In genomic region chrX:78434357-78434756, GRCm38 (mm10) we compare ENCODE assay signal across 19 mouse cellular contexts.
A peak's percentile ranks its signal among the peaks of the same experiment; 100 is the strongest.
DNase-seq lines count a peak whose midpoint lies in the region; ATAC-seq and TF ChIP-seq lines count a peak whose summit lies in the region.
"Had no signal": no experiment of that assay in that cellular context is flagged by ENCODE, and none has a peak within 500 bp of the region (broad histone marks: within the 10 kb centered on the region; RNA-seq: fewer than 3 reads in every experiment).

No protein-coding gene starts in this region.

- no peaks in the 10 kb centered on the region for H3K36me3 ChIP-seq in forebrain, postnatal 0 days (ENCODE audit: insufficient read depth)
- H3K36me3 ChIP-seq in forebrain, embryonic 13.5 days (ENCODE audit: poor library complexity, severe bottlenecking) = no peaks in the 10 kb centered on the region
- no peaks in the 10 kb centered on the region for H3K36me3 ChIP-seq in hindbrain, postnatal 0 days (ENCODE audit: insufficient read depth, low read length)
- no peaks in the 10 kb centered on the region for H3K36me3 ChIP-seq in hindbrain, embryonic 10.5 days
- H3K36me3 ChIP-seq in heart, postnatal 0 days (replicated peaks; ENCODE audit: control insufficient read depth, insufficient read depth, low read length) = no peaks in the 10 kb centered on the region
- H3K36me3 ChIP-seq: embryonic facial prominence, embryonic 10.5 days; limb, embryonic 12.5 days; liver, embryonic 13.5 days; midbrain, embryonic 12.5 days; neural tube, embryonic 15.5 days had no signal

- no peak for TF ChIP-seq EP300 in heart, postnatal 0 days (IDR thresholded peaks at IDR 0.05; ENCODE audit: low read depth)

- peak; percentile 53 for ATAC-seq in forebrain, postnatal 0 days
- ATAC-seq in forebrain, embryonic 13.5 days = no peak
- ATAC-seq in hindbrain, postnatal 0 days = peak; percentile 75
- ATAC-seq in heart, postnatal 0 days (ENCODE audit: insufficient read depth, low read depth) = peak; percentile 44; the same call in 1 of the 2 replicates

- H3K27ac ChIP-seq in forebrain, postnatal 0 days (ENCODE audit: low read depth, low read length) = no peak overlapping the region
- no peak overlapping the region for H3K27ac ChIP-seq in forebrain, embryonic 13.5 days
- H3K27ac ChIP-seq in hindbrain, postnatal 0 days = no peak overlapping the region
- H3K27ac ChIP-seq in hindbrain, embryonic 10.5 days = no peak overlapping the region
- H3K27ac ChIP-seq in heart, postnatal 0 days (ENCODE audit: low read depth) = no peak overlapping the region
- H3K27ac ChIP-seq: embryonic facial prominence, embryonic 10.5 days; left cerebral cortex, adult 2 months; limb, embryonic 12.5 days; liver, embryonic 13.5 days; midbrain, embryonic 12.5 days; neural tube, embryonic 15.5 days had no signal

- no peak overlapping the region for H3K4me2 ChIP-seq in forebrain, postnatal 0 days (ENCODE audit: low read depth)
- H3K4me2 ChIP-seq in forebrain, embryonic 13.5 days = no peak overlapping the region
- no peak overlapping the region for H3K4me2 ChIP-seq in hindbrain, postnatal 0 days (ENCODE audit: low read depth, low read length)
- H3K4me2 ChIP-seq in heart, postnatal 0 days (ENCODE audit: low read depth, low read length) = no peak overlapping the region
- H3K4me2 ChIP-seq: limb, embryonic 12.5 days; liver, embryonic 13.5 days; midbrain, embryonic 12.5 days; neural tube, embryonic 15.5 days had no signal

- no peak for TF ChIP-seq CTCF in forebrain, postnatal 0 days (IDR thresholded peaks at IDR 0.05; ENCODE audit: low read depth)
- no peak for TF ChIP-seq CTCF in hindbrain, postnatal 0 days (IDR thresholded peaks at IDR 0.05; ENCODE audit: low read depth)
- TF ChIP-seq CTCF in heart, postnatal 0 days (IDR thresholded peaks at IDR 0.05; ENCODE audit: low read depth) = no peak

- DNase-seq in forebrain, postnatal 0 days = peak; percentile 13
- peak; percentile 56 for DNase-seq in hindbrain, postnatal 0 days (ENCODE audit: low spot score)
- DNase-seq in hindbrain, embryonic 10.5 days (ENCODE audit: low spot score) = no peak
- DNase-seq in adipocyte (ENCODE audit: low spot score) = peak; percentile 23
- no peak for DNase-seq in heart, postnatal 0 days (ENCODE audit: low spot score)
- no peak for DNase-seq in frontal cortex, postnatal 10 days (ENCODE audit: low spot score in 2 of 2)
- DNase-seq in thymus, postnatal 14 days = no peak
- DNase-seq: cerebellum, postnatal 36 days; gastrocnemius, postnatal 10 days; kidney, adult 9 months; kidney, postnatal 36 days; liver, embryonic 13.5 days had no signal

- H3K9ac ChIP-seq in forebrain, postnatal 0 days = no peak overlapping the region
- H3K9ac ChIP-seq in forebrain, embryonic 13.5 days = no peak overlapping the region
- no peak overlapping the region for H3K9ac ChIP-seq in hindbrain, postnatal 0 days (replicated peaks; ENCODE audit: low read length)
- no peak overlapping the region for H3K9ac ChIP-seq in heart, postnatal 0 days (replicated peaks; ENCODE audit: low read depth, low read length)
- H3K9ac ChIP-seq: limb, embryonic 12.5 days; liver, embryonic 13.5 days; midbrain, embryonic 12.5 days; neural tube, embryonic 15.5 days had no signal

- WGBS in forebrain, postnatal 0 days = 63% methylated on average over 6 of the region's 6 CpGs
- 94% methylated on average over 5 of the region's 6 CpGs for WGBS in forebrain, embryonic 13.5 days
- WGBS in hindbrain, postnatal 0 days = 59% methylated on average over 6 of the region's 6 CpGs
- WGBS in hindbrain, embryonic 10.5 days = 85% methylated on average over 6 of the region's 6 CpGs
- 63% methylated on average over 6 of the region's 6 CpGs for WGBS in heart, postnatal 0 days

- no peak overlapping the region for H3K4me3 ChIP-seq in forebrain, postnatal 0 days (ENCODE audit: low read depth, low read length)
- no peak overlapping the region for H3K4me3 ChIP-seq in forebrain, embryonic 13.5 days
- no peak overlapping the region for H3K4me3 ChIP-seq in hindbrain, postnatal 0 days (ENCODE audit: low read length)
- no peak overlapping the region for H3K4me3 ChIP-seq in hindbrain, embryonic 10.5 days
- H3K4me3 ChIP-seq in heart, postnatal 0 days (ENCODE audit: low read depth, low read length) = no peak overlapping the region
- H3K4me3 ChIP-seq: embryonic facial prominence, embryonic 10.5 days; left cerebral cortex, adult 2 months; limb, embryonic 12.5 days; liver, embryonic 13.5 days; midbrain, embryonic 12.5 days; myocyte; neural tube, embryonic 15.5 days had no signal

- H3K9me3 ChIP-seq in forebrain, postnatal 0 days (ENCODE audit: low read length) = no peaks in the 10 kb centered on the region
- H3K9me3 ChIP-seq in forebrain, embryonic 13.5 days (replicated peaks) = no peaks in the 10 kb centered on the region
- H3K9me3 ChIP-seq in hindbrain, postnatal 0 days (ENCODE audit: low read length) = no peaks in the 10 kb centered on the region
- H3K9me3 ChIP-seq in hindbrain, embryonic 10.5 days = no peaks in the 10 kb centered on the region
- H3K9me3 ChIP-seq in heart, postnatal 0 days (replicated peaks; ENCODE audit: control insufficient read depth, low read length) = no peaks in the 10 kb centered on the region
- H3K9me3 ChIP-seq: embryonic facial prominence, embryonic 10.5 days; limb, embryonic 12.5 days; liver, embryonic 13.5 days; midbrain, embryonic 12.5 days; neural tube, embryonic 15.5 days had no signal

- no peaks in the 10 kb centered on the region for H3K27me3 ChIP-seq in forebrain, postnatal 0 days (ENCODE audit: insufficient read depth, low read length)
- no peaks in the 10 kb centered on the region for H3K27me3 ChIP-seq in forebrain, embryonic 13.5 days
- no peaks in the 10 kb centered on the region for H3K27me3 ChIP-seq in hindbrain, postnatal 0 days (ENCODE audit: insufficient read depth, low read length)
- H3K27me3 ChIP-seq in hindbrain, embryonic 10.5 days (ENCODE audit: insufficient read depth, poor library complexity, severe bottlenecking) = no peaks in the 10 kb centered on the region
- no peaks in the 10 kb centered on the region for H3K27me3 ChIP-seq in heart, postnatal 0 days (ENCODE audit: control insufficient read depth, insufficient read depth, low read length)
- H3K27me3 ChIP-seq: limb, embryonic 12.5 days; liver, embryonic 13.5 days; midbrain, embryonic 12.5 days; neural tube, embryonic 15.5 days had no signal

- H3K4me1 ChIP-seq in forebrain, postnatal 0 days (ENCODE audit: insufficient read depth) = no peaks in the 10 kb centered on the region
- no peaks in the 10 kb centered on the region for H3K4me1 ChIP-seq in forebrain, embryonic 13.5 days
- no peaks in the 10 kb centered on the region for H3K4me1 ChIP-seq in hindbrain, postnatal 0 days (ENCODE audit: insufficient read depth, low read length)
- H3K4me1 ChIP-seq in hindbrain, embryonic 10.5 days (replicated peaks) = no peaks in the 10 kb centered on the region
- no peaks in the 10 kb centered on the region for H3K4me1 ChIP-seq in heart, postnatal 0 days (ENCODE audit: control insufficient read depth, insufficient read depth)
- H3K4me1 ChIP-seq: embryonic facial prominence, embryonic 10.5 days; limb, embryonic 12.5 days; liver, embryonic 13.5 days; midbrain, embryonic 12.5 days; neural tube, embryonic 15.5 days had no signal

Comparison
In these comparisons a context has a peak if more than half of its experiments do, and no peak if none do; other contexts are left out.
1. DNase-seq: peak in forebrain, postnatal 0 days (single experiment), hindbrain, postnatal 0 days (single experiment) and adipocyte (single experiment); none in hindbrain, embryonic 10.5 days (single experiment), heart, postnatal 0 days (single experiment), frontal cortex, postnatal 10 days (0 of 2) and thymus, postnatal 14 days (single experiment).